Mouse (Mus musculus): ENCODE measurements at regions not wholly inside any gene's neighbourhood (a gene's known extent, or its start where the extent isn't known, plus 50 kb on each side); places are given as distances from the start of the nearest gene placed in this dataset.

DNA sequence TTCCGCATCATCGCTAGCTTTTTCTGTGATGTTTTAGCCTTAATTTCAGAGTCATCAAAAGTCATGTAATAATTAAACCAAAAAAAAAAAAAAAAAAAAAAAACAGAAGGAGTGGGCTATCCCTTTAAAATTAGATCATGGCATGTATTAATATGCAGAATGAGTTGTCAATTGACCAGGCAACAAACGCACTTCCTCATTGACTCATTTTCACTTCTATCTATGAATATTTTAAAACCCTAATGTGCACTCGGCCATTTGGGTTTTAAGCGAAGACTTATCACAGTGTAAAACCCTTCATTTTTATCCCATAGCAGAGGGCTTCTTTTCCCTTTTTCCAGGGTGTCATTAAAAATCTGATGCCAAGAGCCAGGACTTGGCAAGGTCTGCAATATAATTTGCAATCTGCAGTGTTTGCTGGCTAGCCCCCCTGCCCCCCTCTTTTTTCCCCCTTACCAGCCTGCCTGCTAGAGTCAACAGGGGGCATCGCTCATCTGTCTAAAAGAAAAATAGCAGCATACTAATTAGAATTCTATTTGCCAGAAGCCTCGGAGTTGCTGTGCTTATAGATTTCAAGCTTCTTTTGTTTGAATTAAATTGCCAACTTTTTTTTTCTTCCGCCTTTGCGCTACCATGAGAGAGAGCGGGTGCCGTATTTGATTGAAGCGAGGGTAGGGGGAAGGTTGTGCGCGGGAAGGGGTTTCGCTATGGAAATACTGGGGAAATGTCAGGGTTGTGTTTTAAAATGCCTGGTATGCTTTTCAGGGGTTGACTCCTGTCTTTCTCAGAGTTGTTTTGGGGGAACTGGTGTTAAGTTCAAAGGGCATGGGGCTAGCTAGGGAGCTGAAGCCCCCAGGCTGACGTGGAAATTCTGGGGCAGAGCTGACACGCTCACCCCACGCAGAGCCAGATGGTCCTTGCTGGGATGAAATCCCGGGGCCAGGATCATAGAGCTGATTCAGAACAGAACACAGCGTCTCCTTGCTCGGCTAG lies 248.3 kb downstream of the Nr2f2 start:
- H3K4me2 ChIP-seq (ENCODE audit: insufficient read depth, low read depth, poor library complexity, severe bottlenecking) = no peak overlapping the region
- H3K27me3 ChIP-seq (replicated peaks) = no peaks in the 10 kb centered on the region
- no peaks in the 10 kb centered on the region for H3K4me1 ChIP-seq (ENCODE audit: control insufficient read depth in 1 of 2, insufficient read depth in 2 of 2)
- dilution Hi-C loops (cut with MboI; ENCODE audit: extremely low pct_ligation_motif_present, extremely low pct_unique_long_range_greater_than_20kb, low sequenced_read_pairs) = no loop called here
- H3K79me2 ChIP-seq (replicated peaks; ENCODE audit: control insufficient read depth, extremely low read depth, insufficient read depth, poor library complexity, severe bottlenecking) = no peaks in the 10 kb centered on the region
- H3K9ac ChIP-seq (ENCODE audit: insufficient read depth, low read depth) = no peak overlapping the region
- H3K9me3 ChIP-seq (replicated peaks; ENCODE audit: low read length) = peaks cover 61% of the 10 kb centered on the region
- no peaks in the 10 kb centered on the region for H3K36me3 ChIP-seq (replicated peaks in 1 of 2; ENCODE audit: control insufficient read depth in 1 of 2, insufficient read depth in 1 of 2, low read length in 1 of 2)
- H3K27ac ChIP-seq (ENCODE audit: insufficient read depth, low read depth) = no peak overlapping the region
- no peak for DNase-seq (ENCODE audit: extremely low read depth)
- in situ Hi-C loops (cut with MboI; ENCODE audit: low pct_ligation_motif_present, low pct_unique_long_range_greater_than_20kb, low sequenced_read_pairs) = no loop called here
- no peak overlapping the region for H3K4me3 ChIP-seq (replicated peaks in 1 of 3; ENCODE audit: low read depth in 2 of 3, low read length in 2 of 3, poor library complexity in 1 of 3)
- no peak for TF ChIP-seq JUN (IDR thresholded peaks at IDR 0.05; ENCODE audit: insufficient read depth, low read depth, low read length)
- TF ChIP-seq POLR2A (IDR thresholded peaks at IDR 0.05; ENCODE audit: low read depth, low read length) = no peak
- no peak for TF ChIP-seq BHLHE40 (IDR thresholded peaks at IDR 0.05; ENCODE audit: low read depth, low read length)

DNA sequence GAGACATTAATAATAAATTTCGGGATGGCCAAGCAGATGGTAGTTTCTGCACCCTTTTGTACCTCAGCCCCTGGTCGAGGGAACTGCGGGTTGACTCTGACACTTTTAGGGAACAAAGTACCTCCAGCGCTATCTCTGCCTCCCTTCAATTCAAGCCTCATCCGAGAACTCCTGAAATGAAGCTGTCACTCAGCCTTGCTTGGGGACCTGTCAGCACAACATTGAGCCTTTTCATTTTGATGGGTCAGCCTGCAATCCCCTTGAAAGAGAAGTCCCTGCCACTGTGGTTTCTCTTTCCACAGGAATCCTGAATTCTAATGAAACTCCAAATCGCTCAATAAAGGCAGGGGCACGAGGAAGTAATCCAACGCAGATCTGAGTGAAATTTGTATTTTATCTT lies 257.5 kb downstream of the Nr2f2 start:
- no peaks in the 10 kb centered on the region for H3K27me3 ChIP-seq (replicated peaks)
- no peak overlapping the region for H3K4me3 ChIP-seq (replicated peaks in 1 of 3; ENCODE audit: low read depth in 2 of 3, low read length in 2 of 3, poor library complexity in 1 of 3)
- dilution Hi-C loops (cut with MboI; ENCODE audit: extremely low pct_ligation_motif_present, extremely low pct_unique_long_range_greater_than_20kb, low sequenced_read_pairs) = no loop called here
- H3K4me2 ChIP-seq (ENCODE audit: insufficient read depth, low read depth, poor library complexity, severe bottlenecking) = no peak overlapping the region
- H3K27ac ChIP-seq (ENCODE audit: insufficient read depth, low read depth) = no peak overlapping the region
- DNase-seq (ENCODE audit: extremely low read depth) = no peak
- no peak overlapping the region for H3K9ac ChIP-seq (ENCODE audit: insufficient read depth, low read depth)
- no peaks in the 10 kb centered on the region for H3K36me3 ChIP-seq (replicated peaks in 1 of 2; ENCODE audit: control insufficient read depth in 1 of 2, insufficient read depth in 1 of 2, low read length in 1 of 2)
- TF ChIP-seq RAD21 (IDR thresholded peaks at IDR 0.05; ENCODE audit: low read depth, low read length) = no peak
- TF ChIP-seq UBTF (IDR thresholded peaks at IDR 0.05; ENCODE audit: low read depth, low read length) = no peak
- no peak for TF ChIP-seq JUN (IDR thresholded peaks at IDR 0.05; ENCODE audit: insufficient read depth, low read depth, low read length)
- H3K79me2 ChIP-seq (replicated peaks; ENCODE audit: control insufficient read depth, extremely low read depth, insufficient read depth, poor library complexity, severe bottlenecking) = no peaks in the 10 kb centered on the region
- H3K9me3 ChIP-seq (replicated peaks; ENCODE audit: low read length) = peaks cover 36% of the 10 kb centered on the region
- in situ Hi-C loops (cut with MboI; ENCODE audit: low pct_ligation_motif_present, low pct_unique_long_range_greater_than_20kb, low sequenced_read_pairs) = no loop called here
- no peaks in the 10 kb centered on the region for H3K4me1 ChIP-seq (ENCODE audit: control insufficient read depth in 1 of 2, insufficient read depth in 2 of 2)

DNA sequence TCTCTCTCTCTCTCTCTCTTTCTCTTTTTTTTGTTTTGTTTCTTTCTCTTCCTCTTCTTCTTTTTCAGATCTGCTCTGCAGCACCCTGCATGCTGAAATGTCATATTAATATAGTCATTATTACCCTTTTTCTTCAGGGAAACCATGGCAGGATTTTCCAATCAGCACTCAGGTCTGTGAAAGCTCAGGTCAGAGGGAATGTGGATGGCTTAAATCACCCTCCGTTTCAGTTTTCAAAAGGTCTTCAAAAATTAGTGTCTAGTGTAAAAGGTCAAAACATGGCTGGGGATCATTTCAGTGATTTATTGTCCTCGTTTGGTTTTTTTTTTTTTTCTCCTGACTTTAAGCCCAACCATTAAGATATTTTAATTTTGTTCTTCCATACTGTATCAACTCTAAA lies 261.5 kb downstream of the Nr2f2 start:
- Histone ChIP-seq H3K4me3 (replicated peaks in 1 of 3; ENCODE audit: low read depth in 2 of 3, low read length in 2 of 3, poor library complexity in 1 of 3) (no peak overlapping the region), H3K9ac (ENCODE audit: insufficient read depth, low read depth) (no peak overlapping the region), H3K4me2 (ENCODE audit: insufficient read depth, low read depth, poor library complexity, severe bottlenecking) (no peak overlapping the region), H3K27ac (ENCODE audit: insufficient read depth, low read depth) (no peak overlapping the region), H3K9me3 (replicated peaks; ENCODE audit: low read length) (peaks cover 34% of the 10 kb centered on the region), H3K36me3 (replicated peaks in 1 of 2; ENCODE audit: control insufficient read depth in 1 of 2, insufficient read depth in 1 of 2, low read length in 1 of 2) (no peaks in the 10 kb centered on the region), H3K79me2 (replicated peaks; ENCODE audit: control insufficient read depth, extremely low read depth, insufficient read depth, poor library complexity, severe bottlenecking) (no peaks in the 10 kb centered on the region), H3K4me1 (ENCODE audit: control insufficient read depth in 1 of 2, insufficient read depth in 2 of 2) (no peaks in the 10 kb centered on the region), H3K27me3 (replicated peaks) (no peaks in the 10 kb centered on the region)
- DNase-seq (ENCODE audit: extremely low read depth) = no peak
- TF ChIP-seq UBTF (IDR thresholded peaks at IDR 0.05; ENCODE audit: low read depth, low read length) (no peak), JUN (IDR thresholded peaks at IDR 0.05; ENCODE audit: insufficient read depth, low read depth, low read length) (no peak), CTCF (conservative IDR thresholded peaks at IDR 0.05 in 1 of 2, IDR thresholded peaks at IDR 0.05 in 1 of 2; ENCODE audit: low read depth in 2 of 2, low read length in 2 of 2) (no peak), SIN3A (IDR thresholded peaks at IDR 0.05; ENCODE audit: low read length) (no peak), RCOR1 (conservative IDR thresholded peaks at IDR 0.05; ENCODE audit: low read depth, low read length) (no peak), MAFK (IDR thresholded peaks at IDR 0.05; ENCODE audit: insufficient replicate concordance, low read length) (no peak), USF1 (IDR thresholded peaks at IDR 0.05; ENCODE audit: low read depth, low read length) (no peak), SMC3 (IDR thresholded peaks at IDR 0.05; ENCODE audit: low read depth, low read length) (no peak), ZC3H11A (IDR thresholded peaks at IDR 0.05; ENCODE audit: low read depth, low read length) (no peak), MYC (IDR thresholded peaks at IDR 0.05; ENCODE audit: low read depth, low read length) (no peak), CHD1 (IDR thresholded peaks at IDR 0.05; ENCODE audit: low read depth, low read length) (no peak), MEF2A (IDR thresholded peaks at IDR 0.05; ENCODE audit: borderline replicate concordance, low read depth, low read length) (no peak)
- in situ Hi-C loops (cut with MboI; ENCODE audit: low pct_ligation_motif_present, low pct_unique_long_range_greater_than_20kb, low sequenced_read_pairs) = no loop called here
- dilution Hi-C loops (cut with MboI; ENCODE audit: extremely low pct_ligation_motif_present, extremely low pct_unique_long_range_greater_than_20kb, low sequenced_read_pairs) = no loop called here

Data from CH12.LX (cell line).